Mouse (Mus musculus): Measurements from ENCODE around the gene Ap3m1.

DNA sequence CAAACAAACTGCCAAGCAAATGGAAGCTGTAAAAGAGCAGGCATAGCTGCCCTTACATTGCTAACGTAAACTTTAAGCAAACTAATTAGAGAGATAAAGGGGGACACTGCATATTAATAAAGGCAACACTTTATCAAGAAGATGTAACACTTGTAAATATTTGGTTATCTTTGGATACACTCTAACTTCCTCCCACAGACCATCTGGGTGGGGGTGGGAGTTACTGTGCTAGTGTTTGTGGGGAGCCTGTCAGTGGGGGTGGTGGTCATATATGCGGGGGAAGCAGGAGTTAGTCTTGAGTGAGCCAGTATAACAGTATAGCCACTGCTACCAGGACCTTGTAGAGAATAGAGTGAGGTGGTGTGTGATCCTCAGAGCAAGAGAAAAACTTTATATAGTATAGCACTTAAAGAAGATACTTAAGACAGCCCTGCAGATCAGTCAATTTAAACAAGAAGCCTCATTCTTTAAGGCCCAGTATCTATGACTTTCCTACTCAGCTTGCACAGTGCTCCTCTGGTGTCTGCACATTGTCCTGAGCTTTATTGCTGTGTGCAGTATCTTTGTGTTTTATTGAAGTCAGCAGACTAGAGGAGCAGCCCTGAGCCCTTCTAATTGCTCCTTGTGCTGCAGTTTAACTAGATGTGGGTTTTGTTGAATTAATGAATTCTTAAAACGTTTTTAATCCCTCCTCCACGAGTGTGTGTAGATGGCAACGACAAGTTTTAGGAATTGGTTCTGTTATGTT lies 10.6 kb upstream of the Ap3m1 start:
- TF ChIP-seq GATA1 (IDR thresholded peaks at IDR 0.05; ENCODE audit: borderline replicate concordance, low read length), result no peak
- TF ChIP-seq FLI1 (IDR thresholded peaks at IDR 0.05; ENCODE audit: low read length), result no peak

Data from megakaryocyte, embryonic 14.5 days (primary cell).